Mouse (Mus musculus): ENCODE data around the gene Ipo7.

- TF ChIP-seq CTCF (IDR thresholded peaks at IDR 0.05; ENCODE audit: borderline replicate concordance, extremely low read depth, insufficient read depth, insufficient read length) = no peak
- TF ChIP-seq POLR2A (IDR thresholded peaks at IDR 0.05; ENCODE audit: borderline replicate concordance, extremely low read depth, insufficient read depth, insufficient read length, poor library complexity, severe bottlenecking) = no peak
These were observed 783 bp downstream of the Ipo7 start for GRCm38 (mm10) chr7:110018631-110019482.
